In genomic region chr11:100860198-100861048, GRCm38 (mm10) we compare ENCODE assay signal across 8 mouse cellular contexts. TPM values are rescaled to one million over a fixed set of nuclear protein-coding genes. Genes with fewer than 3 reads are reported as not detected.
DNase-seq lines count a peak whose midpoint lies in the region; ATAC-seq and TF ChIP-seq lines count a peak whose summit lies in the region.

No protein-coding gene starts in this region.

- peak; percentile 74 for ATAC-seq in erythroid progenitor cell, adult 5-6 weeks (replicated peaks; ENCODE audit: low FRiP score, poor library complexity, severe bottlenecking)
- peak; percentile 89 for ATAC-seq in heart, embryonic 16.5 days (replicated peaks; ENCODE audit: extremely low read depth, insufficient read depth, low FRiP score)
- peak; percentile 93 for ATAC-seq in lung, embryonic 14.5 days (ENCODE audit: insufficient read depth)
- peak; percentile 66 for ATAC-seq in neural tube, embryonic 15.5 days (ENCODE audit: low FRiP score)

- peak; percentile 66; the same call in 1 of the 2 replicates for TF ChIP-seq POLR2A in thymus, adult 2 months (IDR thresholded peaks at IDR 0.05; ENCODE audit: control insufficient read depth, extremely low read depth, insufficient read depth, low read length, poor library complexity)

- H3K36me3 ChIP-seq in heart, embryonic 16.5 days (ENCODE audit: control insufficient read depth, insufficient read depth), result no peaks in the 10 kb centered on the region
- H3K36me3 ChIP-seq in lung, embryonic 14.5 days (ENCODE audit: insufficient read depth), result no peaks in the 10 kb centered on the region
- no peaks in the 10 kb centered on the region for H3K36me3 ChIP-seq in neural tube, embryonic 15.5 days
- peaks cover 9% of the 10 kb centered on the region for H3K36me3 ChIP-seq in thymus, adult 2 months (ENCODE audit: control insufficient read depth, insufficient read depth, low read length)

- H3K27ac ChIP-seq in heart, embryonic 16.5 days (ENCODE audit: low read length), result peak overlapping the region; percentile 54; the same call in 1 of the 2 replicates
- H3K27ac ChIP-seq in lung, embryonic 14.5 days (ENCODE audit: low read depth), result no peak overlapping the region
- H3K27ac ChIP-seq in neural tube, embryonic 15.5 days (replicated peaks), result no peak overlapping the region
- peak overlapping the region; percentile 16 for H3K27ac ChIP-seq in thymus, adult 2 months (ENCODE audit: control insufficient read depth, insufficient read depth, low read length)

- TF ChIP-seq CTCF in lung, embryonic 14.5 days (IDR thresholded peaks at IDR 0.05; ENCODE audit: low read depth), result no peak
- peak; percentile 44; the same call in 1 of the 2 replicates for TF ChIP-seq CTCF in thymus, adult 2 months (IDR thresholded peaks at IDR 0.05; ENCODE audit: borderline replicate concordance, control insufficient read depth, extremely low read depth, insufficient read depth, low read length, poor library complexity)

- WGBS in heart, embryonic 16.5 days, result under 1% methylated on average over 55 of the region's 55 CpGs
- WGBS in lung, embryonic 14.5 days, result under 1% methylated on average over 53 of the region's 55 CpGs
- 3% methylated on average over 54 of the region's 55 CpGs for WGBS in neural tube, embryonic 15.5 days
- under 1% methylated on average over 55 of the region's 55 CpGs for WGBS in thymus, adult 2 months

- peaks cover 3% of the 10 kb centered on the region for H3K27me3 ChIP-seq in heart, embryonic 16.5 days (ENCODE audit: control insufficient read depth, insufficient read depth, low read length)
- H3K27me3 ChIP-seq in lung, embryonic 14.5 days (ENCODE audit: insufficient read depth, low read length), result no peaks in the 10 kb centered on the region; the same call in 1 of the 2 replicates
- H3K27me3 ChIP-seq in neural tube, embryonic 15.5 days (replicated peaks), result peaks cover 57% of the 10 kb centered on the region
- H3K27me3 ChIP-seq in thymus, adult 2 months (ENCODE audit: control insufficient read depth, insufficient read depth, low read length), result no peaks in the 10 kb centered on the region

- H3K4me1 ChIP-seq in heart, embryonic 16.5 days (ENCODE audit: control insufficient read depth, insufficient read depth, low read length), result peaks cover 12% of the 10 kb centered on the region
- H3K4me1 ChIP-seq in lung, embryonic 14.5 days (ENCODE audit: insufficient read depth), result no peaks in the 10 kb centered on the region
- peaks cover 10% of the 10 kb centered on the region for H3K4me1 ChIP-seq in neural tube, embryonic 15.5 days
- H3K4me1 ChIP-seq in thymus, adult 2 months (replicated peaks; ENCODE audit: control insufficient read depth, insufficient read depth, low read length), result peaks cover 39% of the 10 kb centered on the region

- H3K9ac ChIP-seq in heart, embryonic 16.5 days (ENCODE audit: low read length), result peak overlapping the region; percentile 78
- H3K9ac ChIP-seq in lung, embryonic 14.5 days, result peak overlapping the region; percentile 52
- H3K9ac ChIP-seq in neural tube, embryonic 15.5 days (replicated peaks), result peak overlapping the region; percentile 47

- peak; percentile 94 for DNase-seq in CD4-positive helper T cell, adult 2 months (ENCODE audit: low read depth, low spot score)
- peak; percentile 91 for DNase-seq in adrenal gland, postnatal 10 days
- DNase-seq in kidney, postnatal 25 days, result peak; percentile 86 to 95
- DNase-seq in lung, embryonic 14.5 days, result peak; percentile 84
- peak; percentile 88 for DNase-seq in thymus, adult 2 months

- H3K4me2 ChIP-seq in heart, embryonic 16.5 days (ENCODE audit: low read depth, low read length), result peak overlapping the region; percentile 69
- peak overlapping the region; percentile 77 for H3K4me2 ChIP-seq in lung, embryonic 14.5 days
- peak overlapping the region; percentile 68 for H3K4me2 ChIP-seq in neural tube, embryonic 15.5 days

- H3K4me3 ChIP-seq in heart, embryonic 16.5 days (ENCODE audit: low read length), result peak overlapping the region; percentile 62
- H3K4me3 ChIP-seq in lung, embryonic 14.5 days (ENCODE audit: low read depth, low read length), result peak overlapping the region; percentile 49
- peak overlapping the region; percentile 46 for H3K4me3 ChIP-seq in neural tube, embryonic 15.5 days (replicated peaks)
- peak overlapping the region; percentile 52 for H3K4me3 ChIP-seq in thymus, adult 2 months (ENCODE audit: control insufficient read depth, insufficient read depth, low read length)

- H3K9me3 ChIP-seq in heart, embryonic 16.5 days (replicated peaks; ENCODE audit: control insufficient read depth, low read length), result no peaks in the 10 kb centered on the region
- no peaks in the 10 kb centered on the region for H3K9me3 ChIP-seq in lung, embryonic 14.5 days (ENCODE audit: low read depth, low read length)
- H3K9me3 ChIP-seq in neural tube, embryonic 15.5 days (replicated peaks), result no peaks in the 10 kb centered on the region

RNA-seq across cellular contexts. Expression of gene Stat5a, which starts 1.3 kb away (rescaled TPM):
- 10 to 100 TPM; 37.1 to 52.7 TPM for total RNA-seq in adrenal gland, postnatal 10 days (2021)
- 3.2 and 7.5 TPM in 2 replicates for total RNA-seq in erythroid progenitor cell, adult 5-6 weeks (2015; ENCODE audit: low replicate concordance)
- total RNA-seq in erythroid progenitor cell, adult 5-6 weeks (2017; ENCODE audit: low replicate concordance), result 5.3 and 5.4 TPM in 2 replicates
- polyA plus RNA-seq in heart, embryonic 16.5 days (2015; fragmentation: Nextera tagmentation; extraction: Ambion mirVana), result 10.1 and 15.1 TPM in 2 replicates
- polyA plus RNA-seq in lung, embryonic 14.5 days (2014; fragmentation: Nextera tagmentation; extraction: Ambion mirVana), result 5.4 and 5.8 TPM in 2 replicates
- 2.1 and 10.1 TPM in 2 replicates for polyA plus RNA-seq in neural tube, embryonic 15.5 days (2015; fragmentation: Nextera tagmentation; extraction: Ambion mirVana)
- 136 and 161 TPM in 2 replicates for polyA plus RNA-seq in thymus, adult 2 months (2012; rRNA removed)

RNA-seq across cellular contexts. Expression of gene Stat5b, which starts 9.9 kb away (rescaled TPM):
- total RNA-seq in adrenal gland, postnatal 10 days (2021), result 10 to 100 TPM; 60.7 to 72.7 TPM
- 5.9 and 10.1 TPM in 2 replicates for total RNA-seq in erythroid progenitor cell, adult 5-6 weeks (2015; ENCODE audit: low replicate concordance)
- 7.0 and 10.3 TPM in 2 replicates for total RNA-seq in erythroid progenitor cell, adult 5-6 weeks (2017; ENCODE audit: low replicate concordance)
- 31.3 and 36.5 TPM in 2 replicates for polyA plus RNA-seq in heart, embryonic 16.5 days (2015; fragmentation: Nextera tagmentation; extraction: Ambion mirVana)
- 26.6 and 27.9 TPM in 2 replicates for polyA plus RNA-seq in lung, embryonic 14.5 days (2014; fragmentation: Nextera tagmentation; extraction: Ambion mirVana)
- 18.5 and 25.5 TPM in 2 replicates for polyA plus RNA-seq in neural tube, embryonic 15.5 days (2015; fragmentation: Nextera tagmentation; extraction: Ambion mirVana)
- polyA plus RNA-seq in thymus, adult 2 months (2012; rRNA removed), result 178 and 204 TPM in 2 replicates

Comparison
In these comparisons a context has a peak if more than half of its experiments do, and no peak if none do; other contexts are left out.
1. H3K27ac ChIP-seq: peak in heart, embryonic 16.5 days (single experiment) and thymus, adult 2 months (single experiment); none in lung, embryonic 14.5 days (single experiment) and neural tube, embryonic 15.5 days (single experiment).
2. Peak in every context shown above with its lines, with median percentiles within 50 percentile points of each other: DNase-seq, ATAC-seq, H3K4me2 ChIP-seq, H3K4me3 ChIP-seq and H3K9ac ChIP-seq.